Mouse (Mus musculus) MEL (cell line): Measurements from ENCODE around the gene Unc45a. TPM values are rescaled to one million over a fixed set of nuclear protein-coding genes. Genes with fewer than 3 reads are reported as not detected.
A peak's percentile ranks its signal among the peaks of the same experiment; 100 is the strongest.

Experiments
- DNase-seq: peaks from one replicate; pipeline ENCODE4 v3.0.0; 2011; ENCODE audit warnings: low read depth, low spot score
- H3K27ac ChIP-seq: 2 replicates; pipeline ENCODE4 v1.5.1; 2012; ENCODE audit warnings: low read depth, mild to moderate bottlenecking, control low read depth, low read length, moderate library complexity; ENCODE audit not compliant: control insufficient read depth
- H3K27me3 ChIP-seq, 2 experiments: fragments of 150-350 bp in 1 of 2; sonication (generic) in 1 of 2; 2 replicates each; pipeline ENCODE4 v1.6.1; 2012; ENCODE audit warnings: low read length in 2 of 2, mild to moderate bottlenecking in 2 of 2, improper control_type of control experiment in 1 of 2, moderate library complexity in 1 of 2; ENCODE audit not compliant: insufficient read depth in 2 of 2, control insufficient read depth in 1 of 2
- H3K36me3 ChIP-seq, 2 experiments: 2 replicates each; pipeline ENCODE4 v1.6.1; 2012 to 2014; ENCODE audit warnings: low read length in 2 of 2, improper control_type of control experiment in 1 of 2, inconsistent platforms in 1 of 2, mild to moderate bottlenecking in 1 of 2; ENCODE audit not compliant: insufficient read depth in 2 of 2, control insufficient read depth in 1 of 2
- H3K4me1 ChIP-seq, 2 experiments: fragments of 150-350 bp in 1 of 2; sonication (generic) in 1 of 2; 2 replicates each; pipeline ENCODE4 v1.6.1; 2012; ENCODE audit warnings: low read length in 2 of 2, improper control_type of control experiment in 1 of 2, mild to moderate bottlenecking in 1 of 2; ENCODE audit not compliant: insufficient read depth in 2 of 2, control insufficient read depth in 1 of 2
- H3K4me3 ChIP-seq, 2 experiments: fragments of 150-350 bp in 1 of 2; sonication (generic) in 1 of 2; 2 replicates each; pipeline ENCODE4 v1.5.1; 2012; ENCODE audit warnings: low read depth in 2 of 2, low read length in 2 of 2, mild to moderate bottlenecking in 2 of 2, moderate library complexity in 2 of 2, control low read depth in 1 of 2, improper control_type of control experiment in 1 of 2; ENCODE audit not compliant: control insufficient read depth in 1 of 2, insufficient read depth in 1 of 2
- H3K79me2 ChIP-seq: 2 replicates; pipeline ENCODE4 v1.6.1; 2012; ENCODE audit warnings: mild to moderate bottlenecking, low read length, moderate library complexity; ENCODE audit not compliant: control insufficient read depth, poor library complexity, insufficient read depth
- H3K9ac ChIP-seq: 2 replicates; pipeline ENCODE4 v1.6.1; 2012; ENCODE audit warnings: low read depth, mild to moderate bottlenecking, control low read depth, low read length, moderate library complexity; ENCODE audit not compliant: control insufficient read depth, poor library complexity, severe bottlenecking
- H3K9me3 ChIP-seq: fragments of 150-350 bp; sonication (generic); replicated peaks from 2 replicates; pipeline ENCODE4 v1.6.1; 2012; ENCODE audit warnings: mild to moderate bottlenecking, low read length, improper control_type of control experiment, moderate library complexity; ENCODE audit not compliant: insufficient read depth
- BHLHE40 ChIP-seq: IDR thresholded peaks from 2 replicates; pipeline ENCODE4 v1.6.1; 2012; ENCODE audit warnings: low read depth, mild to moderate bottlenecking, inconsistent platforms, low read length, improper control_type of control experiment, borderline replicate concordance
- CHD1 ChIP-seq: IDR thresholded peaks from 2 replicates; pipeline ENCODE4 v1.6.1; 2012; ENCODE audit warnings: low read depth, mild to moderate bottlenecking, inconsistent platforms, low read length, improper control_type of control experiment
- CHD2 ChIP-seq: IDR thresholded peaks from 2 replicates; pipeline ENCODE4 v1.6.1; 2011; ENCODE audit warnings: low read length, improper control_type of control experiment
- CTCF ChIP-seq, 3 experiments: IDR thresholded peaks in 2 of 3; conservative IDR thresholded peaks in 1 of 3; 2 replicates each; pipeline ENCODE4 v1.5.1; 2011 to 2012; ENCODE audit warnings: low read length in 3 of 3, low read depth in 2 of 3, mild to moderate bottlenecking in 2 of 3, improper control_type of control experiment in 1 of 3, inconsistent platforms in 1 of 3, mixed read lengths in 1 of 3, moderate library complexity in 1 of 3; ENCODE audit not compliant: control insufficient read depth in 1 of 3, insufficient read depth in 1 of 3, poor library complexity in 1 of 3, severe bottlenecking in 1 of 3
- ELF1 ChIP-seq: IDR thresholded peaks from 2 replicates; pipeline ENCODE4 v1.6.1; 2014; ENCODE audit warnings: low read depth, mild to moderate bottlenecking, inconsistent platforms, low read length, improper control_type of control experiment, moderate library complexity
- EP300 ChIP-seq, 2 experiments: IDR thresholded peaks; 2 replicates each; pipeline ENCODE4 v1.6.1; 2011; ENCODE audit warnings: improper control_type of control experiment in 2 of 2, low read length in 2 of 2, low read depth in 1 of 2, mild to moderate bottlenecking in 1 of 2
- ETS1 ChIP-seq: IDR thresholded peaks from 2 replicates; pipeline ENCODE4 v1.6.1; 2012; ENCODE audit warnings: low read depth, mild to moderate bottlenecking, inconsistent platforms, low read length, improper control_type of control experiment, moderate library complexity
- GABPA ChIP-seq: IDR thresholded peaks from 2 replicates; pipeline ENCODE4 v1.6.1; 2012; ENCODE audit warnings: low read depth, mild to moderate bottlenecking, inconsistent platforms, low read length, improper control_type of control experiment, moderate library complexity
- HCFC1 ChIP-seq: IDR thresholded peaks from 2 replicates; pipeline ENCODE4 v1.6.1; 2012; ENCODE audit warnings: low read depth, mild to moderate bottlenecking, inconsistent platforms, low read length, improper control_type of control experiment, moderate library complexity
- KAT2A ChIP-seq: conservative IDR thresholded peaks from 2 replicates; pipeline ENCODE4 v1.6.1; 2012; ENCODE audit warnings: low read depth, low read length, improper control_type of control experiment, inconsistent platforms
- MAX ChIP-seq: IDR thresholded peaks from 2 replicates; pipeline ENCODE4 v1.6.1; 2011; ENCODE audit warnings: low read length, improper control_type of control experiment
- MAZ ChIP-seq: IDR thresholded peaks from 2 replicates; pipeline ENCODE4 v1.6.1; 2012; ENCODE audit warnings: low read depth, mild to moderate bottlenecking, inconsistent platforms, low read length, improper control_type of control experiment
- MEF2A ChIP-seq: IDR thresholded peaks from 2 replicates; pipeline ENCODE4 v1.6.1; 2014; ENCODE audit warnings: low read depth, mild to moderate bottlenecking, inconsistent platforms, low read length, improper control_type of control experiment; ENCODE audit not compliant: poor library complexity, insufficient replicate concordance, severe bottlenecking; ENCODE audit errors: extremely low read depth
- MYB ChIP-seq: IDR thresholded peaks from 2 replicates; pipeline ENCODE4 v1.6.1; 2011; ENCODE audit warnings: mild to moderate bottlenecking, low read depth, low read length, improper control_type of control experiment
- NELFE ChIP-seq: IDR thresholded peaks from 2 replicates; pipeline ENCODE4 v1.6.1; 2011; ENCODE audit warnings: low read depth, low read length, improper control_type of control experiment
- NRF1 ChIP-seq: IDR thresholded peaks from 2 replicates; pipeline ENCODE4 v1.6.1; 2014; ENCODE audit warnings: low read depth, mild to moderate bottlenecking, inconsistent platforms, low read length, improper control_type of control experiment, moderate library complexity; ENCODE audit not compliant: poor library complexity, insufficient read depth, severe bottlenecking
- POLR2AphosphoS2 ChIP-seq: IDR thresholded peaks from 2 replicates; pipeline ENCODE4 v1.6.1; 2011; ENCODE audit warnings: low read length, improper control_type of control experiment
- POLR2AphosphoS5 ChIP-seq: IDR thresholded peaks from 2 replicates; pipeline ENCODE4 v1.6.1; 2012; ENCODE audit warnings: low read depth, borderline replicate concordance, mild to moderate bottlenecking, inconsistent platforms, low read length, moderate library complexity, mixed read lengths
- RCOR1 ChIP-seq: IDR thresholded peaks from 2 replicates; pipeline ENCODE4 v1.6.1; 2012; ENCODE audit warnings: low read depth, mild to moderate bottlenecking, inconsistent platforms, low read length, improper control_type of control experiment
- SIN3A ChIP-seq: IDR thresholded peaks from 2 replicates; pipeline ENCODE4 v1.6.1; 2012; ENCODE audit warnings: low read length, improper control_type of control experiment, inconsistent platforms
- SMC3 ChIP-seq: IDR thresholded peaks from 2 replicates; pipeline ENCODE4 v1.6.1; 2011; ENCODE audit warnings: low read depth, low read length, improper control_type of control experiment
- TAL1 ChIP-seq: IDR thresholded peaks from 2 replicates; pipeline ENCODE4 v1.6.1; 2012; ENCODE audit warnings: mild to moderate bottlenecking, inconsistent platforms, low read length, moderate library complexity, mixed read lengths
- TCF12 ChIP-seq: IDR thresholded peaks from 2 replicates; pipeline ENCODE4 v1.6.1; 2014; ENCODE audit warnings: low read depth, mild to moderate bottlenecking, inconsistent platforms, low read length, improper control_type of control experiment, moderate library complexity
- USF1 ChIP-seq: IDR thresholded peaks from 2 replicates; pipeline ENCODE4 v1.6.1; 2014; ENCODE audit warnings: low read depth, mild to moderate bottlenecking, inconsistent platforms, low read length, improper control_type of control experiment, moderate library complexity
- USF2 ChIP-seq, 2 experiments: IDR thresholded peaks; 2 replicates each; pipeline ENCODE4 v1.6.1; 2011 to 2012; ENCODE audit warnings: improper control_type of control experiment in 2 of 2, low read length in 2 of 2, borderline replicate concordance in 1 of 2, inconsistent platforms in 1 of 2, low read depth in 1 of 2, mild to moderate bottlenecking in 1 of 2; ENCODE audit not compliant: insufficient read depth in 1 of 2
- ZC3H11A ChIP-seq: IDR thresholded peaks from 2 replicates; pipeline ENCODE4 v1.6.1; 2012; ENCODE audit warnings: low read depth, mild to moderate bottlenecking, inconsistent platforms, low read length, improper control_type of control experiment
- ZKSCAN1 ChIP-seq: IDR thresholded peaks from 2 replicates; pipeline ENCODE4 v1.6.1; 2012; ENCODE audit warnings: low read depth, mild to moderate bottlenecking, inconsistent platforms, low read length, improper control_type of control experiment, moderate library complexity
- ZNF384 ChIP-seq: IDR thresholded peaks from 2 replicates; pipeline ENCODE4 v1.6.1; 2012; ENCODE audit warnings: low read depth, mild to moderate bottlenecking, inconsistent platforms, low read length, improper control_type of control experiment
- polyA plus RNA-seq, 2 experiments: library from polyadenylated mRNA; stranded (reverse) in 1 of 2; unstranded in 1 of 2; fragments of >175 nt in 1 of 2; fragments of >200 nt in 1 of 2; gene quantifications; 2 replicates each; pipeline versions ENCODE4 v1.2.1 to v1.2.4; 2012; ENCODE audit warnings: low replicate concordance in 2 of 2, low read depth in 1 of 2; ENCODE audit not compliant: insufficient read length in 2 of 2, insufficient read depth in 1 of 2, missing spikeins in 1 of 2
- total RNA-seq: library from RNA; depleted of rRNA; stranded (reverse); fragments of 300-350 nt; gene quantifications from 2 replicates; pipeline ENCODE4 v1.2.3, GENCODE M21; 2012

The Unc45a gene
- total and polyA plus RNA-seq, 3 experiments, result 26.1 to 28.2 TPM; not detected in 1

DNA sequence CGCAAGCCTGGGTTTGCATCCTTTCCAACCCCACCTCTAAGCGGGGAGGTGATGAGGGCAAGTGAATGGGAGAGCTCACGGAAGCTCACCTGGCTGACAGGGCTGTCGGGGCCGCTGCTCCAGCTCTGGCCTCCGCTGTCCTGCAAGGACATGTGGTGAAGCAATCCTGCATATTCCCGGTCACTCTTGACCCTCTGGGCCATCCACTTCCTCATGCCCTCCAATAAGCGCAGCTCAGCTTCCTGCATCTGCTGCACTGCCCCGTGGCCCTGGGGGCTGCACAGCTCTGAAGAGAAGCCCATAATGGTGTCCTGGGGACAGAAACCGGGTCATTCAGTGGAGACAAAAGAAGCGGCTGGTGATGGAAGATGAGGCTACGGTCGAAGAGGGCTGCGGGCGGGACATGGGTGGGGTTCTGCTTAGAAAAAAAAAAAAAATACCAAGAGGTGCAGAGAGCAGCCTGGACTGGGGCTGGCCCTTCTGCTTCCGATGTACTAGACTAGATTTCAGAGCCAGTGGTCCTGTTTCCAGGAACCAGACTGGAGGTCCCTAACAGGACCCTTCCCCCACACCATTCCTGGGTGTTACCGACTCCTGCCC is 46.3 kb upstream of the Unc45a start:
- H3K9ac ChIP-seq, result peak overlapping the region; percentile 71

DNA sequence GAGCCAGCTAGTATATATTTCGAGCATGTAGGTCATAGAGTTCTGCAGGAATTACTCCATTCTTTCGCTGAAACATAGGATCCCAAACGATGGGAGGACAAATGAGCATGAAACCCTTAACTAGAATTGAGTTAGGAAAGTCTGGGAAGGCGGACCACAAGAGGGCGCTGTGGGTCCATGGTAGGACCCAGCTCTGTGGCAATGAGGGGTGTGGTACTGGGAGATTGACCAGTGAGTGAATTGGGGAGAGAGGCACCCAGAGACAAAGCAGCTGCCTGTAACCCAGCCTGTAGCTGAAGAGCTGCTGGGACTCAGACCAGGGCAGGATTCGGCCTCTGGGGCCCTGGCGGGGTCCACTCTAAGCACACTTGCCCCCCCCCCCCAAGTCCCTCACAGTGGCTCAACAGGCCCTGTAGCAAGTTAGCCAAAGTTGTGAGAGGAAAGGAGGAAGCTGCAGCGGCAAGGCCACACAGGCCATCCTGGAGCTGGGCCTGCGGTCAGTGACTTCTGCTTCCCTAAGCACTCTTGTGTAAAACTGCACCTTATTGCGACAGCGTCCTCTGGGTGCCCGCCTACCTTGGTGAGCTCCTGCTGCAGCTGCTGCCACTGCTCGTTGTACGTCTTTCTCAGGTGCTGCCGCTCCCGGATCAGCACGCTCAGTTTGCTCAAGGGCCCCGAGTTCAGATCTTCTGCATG is 45.6 kb upstream of the Unc45a start:
- no peaks in the 10 kb centered on the region for H3K36me3 ChIP-seq
- H3K9me3 ChIP-seq, result no peaks in the 10 kb centered on the region
- H3K79me2 ChIP-seq, result no peaks in the 10 kb centered on the region
- peaks cover 2 to 8% of the 10 kb centered on the region in 2 experiments; a peak in 2 of 4 replicates for H3K4me1 ChIP-seq
- DNase-seq, result peak; percentile 91
- H3K27ac ChIP-seq, result no peak overlapping the region
- H3K4me3 ChIP-seq, result peak overlapping the region; percentile 20 to 45
- no peaks in the 10 kb centered on the region for H3K27me3 ChIP-seq
- peak overlapping the region; percentile 71 for H3K9ac ChIP-seq
- no peak for TF ChIP-seq NELFE
- no peak for TF ChIP-seq GABPA
- TF ChIP-seq SIN3A, result peak; percentile 84
- peak; percentile 91 to 99 (median 96) for TF ChIP-seq CTCF (IDR thresholded peaks at IDR 0.05 in 2 of 3, conservative IDR thresholded peaks at IDR 0.05 in 1 of 3; ENCODE audit: control insufficient read depth in 1 of 3, insufficient read depth in 1 of 3, low read depth in 2 of 3, low read length in 3 of 3, poor library complexity in 1 of 3, severe bottlenecking in 1 of 3)
- no peak for TF ChIP-seq POLR2AphosphoS5
- no peak for TF ChIP-seq NRF1
- TF ChIP-seq EP300 (IDR thresholded peaks at IDR 0.05; ENCODE audit: low read depth in 1 of 2, low read length in 2 of 2), result no peak
- no peak for TF ChIP-seq USF2 (IDR thresholded peaks at IDR 0.05; ENCODE audit: borderline replicate concordance in 1 of 2, insufficient read depth in 1 of 2, low read depth in 1 of 2, low read length in 2 of 2)
- TF ChIP-seq TCF12, result 0 out of 2 replicates have a peak, but pooled peaks have one; percentile 9
- TF ChIP-seq SMC3, result peak; percentile 97
- no peak; the same call in 1 of the 2 replicates for TF ChIP-seq KAT2A
- TF ChIP-seq POLR2AphosphoS2, result no peak
- TF ChIP-seq ETS1, result no peak
- peak; percentile 80; the same call in 1 of the 2 replicates for TF ChIP-seq MAZ
- TF ChIP-seq ZKSCAN1, result no peak
- TF ChIP-seq ELF1, result 0 out of 2 replicates have a peak, but pooled peaks have one; percentile 22
- no peak for TF ChIP-seq CHD2
- TF ChIP-seq MYB, result no peak
- TF ChIP-seq HCFC1, result no peak
- TF ChIP-seq MAX, result no peak
- no peak for TF ChIP-seq TAL1
- no peak for TF ChIP-seq RCOR1
- no peak for TF ChIP-seq MEF2A
- TF ChIP-seq CHD1, result no peak
- peak; percentile 47 for TF ChIP-seq ZNF384
- TF ChIP-seq ZC3H11A, result peak; percentile 98
- no peak for TF ChIP-seq USF1
- 0 out of 2 replicates have a peak, but pooled peaks have one; percentile 31 for TF ChIP-seq BHLHE40

More for the DNA sequence above, 46.3 kb upstream of the Unc45a start:
- H3K36me3 ChIP-seq, result no peaks in the 10 kb centered on the region
- H3K27me3 ChIP-seq, result no peaks in the 10 kb centered on the region
- no peaks in the 10 kb centered on the region for H3K79me2 ChIP-seq
- TF ChIP-seq ETS1, result no peak
- TF ChIP-seq ZNF384, result peak; percentile 61
- peak; percentile 32 for DNase-seq
- peaks cover 2 to 8% of the 10 kb centered on the region in 2 experiments; a peak in 2 of 4 replicates for H3K4me1 ChIP-seq
- H3K4me3 ChIP-seq, result peak overlapping the region; percentile 20 to 45
- H3K27ac ChIP-seq, result no peak overlapping the region
- H3K9me3 ChIP-seq, result no peaks in the 10 kb centered on the region
